Mouse (Mus musculus) bone marrow, adult 2 months (tissue): ENCODE measurements at regions not wholly inside any gene's neighbourhood (a gene's known extent, or its start where the extent isn't known, plus 50 kb on each side); places are given as distances from the start of the nearest gene placed in this dataset.

Experiments used
- CTCF ChIP-seq: fragments of 200-500 bp; IDR thresholded peaks from 2 replicates; pipeline ENCODE4 v1.5.1; 2011; ENCODE audit warnings: low read length, control low read depth; ENCODE audit not compliant: control insufficient read depth, insufficient read depth
- POLR2A ChIP-seq: fragments of 200-500 bp; IDR thresholded peaks from 2 replicates; pipeline ENCODE4 v1.6.1; 2011; ENCODE audit warnings: low read depth, mild to moderate bottlenecking, control low read depth, low read length, borderline replicate concordance; ENCODE audit not compliant: control insufficient read depth

GRCm38 (mm10) chr9:62627071-62628000 is 50.3 kb upstream of the Itga11 start:
- TF ChIP-seq POLR2A (no peak), CTCF (no peak)
